Mouse (Mus musculus): ENCODE results near the gene Lgals9. TPM values are rescaled to one million over a fixed set of nuclear protein-coding genes. Genes with fewer than 3 reads are reported as not detected.

Lgals9 gene
- polyA plus RNA-seq (2014; fragmentation: Nextera tagmentation; extraction: Ambion mirVana), result 24.6 and 26.4 TPM in 2 replicates

DNA sequence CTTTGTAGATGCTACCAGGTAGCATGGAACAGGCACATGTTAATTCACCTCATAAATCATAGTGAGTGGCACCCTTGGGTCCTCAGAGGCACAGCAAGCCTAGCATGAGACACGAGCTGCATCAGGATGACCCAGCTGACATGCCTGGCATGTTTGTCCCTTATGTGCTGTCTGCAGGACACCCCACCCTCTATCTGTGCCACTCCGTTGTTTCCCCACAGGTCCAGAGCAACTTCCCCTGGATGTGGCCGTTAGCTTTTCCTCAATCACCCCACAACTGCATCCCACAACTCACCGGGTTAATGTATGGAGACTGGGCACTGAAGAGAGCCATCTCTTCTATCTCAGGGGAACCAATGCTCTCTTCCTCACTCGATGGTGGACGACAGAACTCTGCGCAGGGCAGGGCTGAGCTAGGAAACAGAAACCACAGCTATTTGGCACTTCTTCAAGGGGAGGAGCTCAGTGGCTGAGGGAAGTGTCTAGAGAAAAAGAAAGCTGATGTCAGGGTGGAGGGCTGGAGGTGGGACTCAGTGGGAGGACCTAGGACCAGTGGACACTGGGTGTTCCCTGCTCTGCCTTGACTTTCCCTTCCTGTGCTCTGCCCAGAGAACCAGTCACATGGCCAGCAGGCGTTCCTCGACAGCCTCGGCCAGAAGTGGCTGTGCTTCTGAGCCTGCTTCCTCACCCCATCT lies at the start of gene Lgals9:
TSS of gene Lgals9 (minus strand) at position 464 of the 695 bp plus-strand sequence.
- Histone ChIP-seq H3K4me2 (replicated peaks; ENCODE audit: low read depth, low read length) (peak within 1 kb of the TSS; percentile 21; the same call in 1 of the 2 replicates), H3K4me1 (ENCODE audit: control insufficient read depth, insufficient read depth, low read length) (no peaks in the 10 kb centered on the region), H3K27ac (ENCODE audit: low read depth, low read length) (no peak within 1 kb of the TSS), H3K27me3 (ENCODE audit: control insufficient read depth, insufficient read depth, low read length) (no peaks in the 10 kb centered on the region), H3K9ac (ENCODE audit: low read depth, low read length) (no peak within 1 kb of the TSS), H3K36me3 (ENCODE audit: control insufficient read depth, insufficient read depth, low read length) (no peaks in the 10 kb centered on the region), H3K4me3 (ENCODE audit: low read length) (peak within 1 kb of the TSS; percentile 6; the same call in 1 of the 2 replicates), H3K9me3 (ENCODE audit: control insufficient read depth, low read length) (no peaks in the 10 kb centered on the region)
- WGBS, result 56% methylated on average over 10 of the region's 10 CpGs
- ATAC-seq (ENCODE audit: low FRiP score, low TSS enrichment), result peak; percentile 64

DNA sequence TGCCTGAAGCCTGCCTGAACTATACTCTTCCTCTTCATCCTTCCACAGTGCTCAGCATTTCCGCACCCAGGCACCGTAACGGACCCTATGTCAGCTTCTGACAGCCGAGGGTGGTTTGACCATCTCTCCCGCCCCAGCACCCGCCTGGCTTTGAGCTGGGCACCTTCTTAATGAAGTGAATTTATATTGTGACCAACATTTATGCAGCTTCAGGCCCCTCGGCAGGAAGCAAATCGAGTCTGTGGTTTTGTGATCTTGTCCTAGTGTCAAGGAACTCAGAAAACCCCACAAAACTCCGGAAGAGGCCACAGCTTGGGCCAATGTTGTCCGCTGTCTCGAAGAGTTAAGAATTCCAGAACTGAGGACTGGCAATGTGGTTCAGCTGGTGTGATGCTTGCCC lies 48.9 kb upstream of the Lgals9 start:
- no peaks in the 10 kb centered on the region for H3K4me1 ChIP-seq (ENCODE audit: control insufficient read depth, insufficient read depth, low read length)
- H3K27ac ChIP-seq (ENCODE audit: low read depth, low read length), result no peak overlapping the region
- H3K27me3 ChIP-seq (ENCODE audit: control insufficient read depth, insufficient read depth, low read length), result no peaks in the 10 kb centered on the region
- peaks cover 2% of the 10 kb centered on the region; the same call in 1 of the 2 replicates for H3K36me3 ChIP-seq (ENCODE audit: control insufficient read depth, insufficient read depth, low read length)
- no peak overlapping the region for H3K4me2 ChIP-seq (replicated peaks; ENCODE audit: low read depth, low read length)
- WGBS, result 89% methylated on average over 11 of the region's 11 CpGs
- H3K4me3 ChIP-seq (ENCODE audit: low read length), result no peak overlapping the region
- no peak for ATAC-seq (ENCODE audit: low FRiP score, low TSS enrichment)
- H3K9ac ChIP-seq (ENCODE audit: low read depth, low read length), result no peak overlapping the region
- no peaks in the 10 kb centered on the region for H3K9me3 ChIP-seq (ENCODE audit: control insufficient read depth, low read length)

DNA sequence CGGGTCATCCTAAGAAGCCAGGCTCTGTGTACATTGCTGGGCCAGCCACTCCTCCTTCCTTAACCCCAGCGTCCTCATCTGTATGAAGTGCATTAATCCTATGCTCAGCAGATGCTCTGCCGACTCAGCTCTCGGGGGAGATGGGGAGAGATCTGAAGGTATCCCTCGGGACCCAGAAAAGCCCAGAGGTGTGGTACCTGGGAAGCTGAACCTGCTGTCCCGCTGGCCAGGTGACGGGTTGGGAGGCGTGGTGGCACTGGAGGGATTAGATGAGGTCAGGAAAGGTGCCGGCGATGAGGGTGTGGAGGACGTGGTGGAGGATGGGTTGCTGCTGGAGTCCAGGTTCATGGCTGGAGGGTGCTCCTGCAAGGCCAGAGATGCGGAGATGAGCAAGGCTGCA lies 48.3 kb upstream of the Lgals9 start:
- Histone ChIP-seq H3K27ac (ENCODE audit: low read depth, low read length) (no peak overlapping the region), H3K27me3 (ENCODE audit: control insufficient read depth, insufficient read depth, low read length) (no peaks in the 10 kb centered on the region), H3K4me1 (ENCODE audit: control insufficient read depth, insufficient read depth, low read length) (no peaks in the 10 kb centered on the region), H3K4me3 (ENCODE audit: low read length) (no peak overlapping the region), H3K9ac (ENCODE audit: low read depth, low read length) (no peak overlapping the region), H3K36me3 (ENCODE audit: control insufficient read depth, insufficient read depth, low read length) (peaks cover 6% of the 10 kb centered on the region; the same call in 1 of the 2 replicates), H3K9me3 (ENCODE audit: control insufficient read depth, low read length) (no peaks in the 10 kb centered on the region), H3K4me2 (replicated peaks; ENCODE audit: low read depth, low read length) (no peak overlapping the region)
- WGBS, result 82% methylated on average over 12 of the region's 12 CpGs
- no peak for ATAC-seq (ENCODE audit: low FRiP score, low TSS enrichment)

DNA sequence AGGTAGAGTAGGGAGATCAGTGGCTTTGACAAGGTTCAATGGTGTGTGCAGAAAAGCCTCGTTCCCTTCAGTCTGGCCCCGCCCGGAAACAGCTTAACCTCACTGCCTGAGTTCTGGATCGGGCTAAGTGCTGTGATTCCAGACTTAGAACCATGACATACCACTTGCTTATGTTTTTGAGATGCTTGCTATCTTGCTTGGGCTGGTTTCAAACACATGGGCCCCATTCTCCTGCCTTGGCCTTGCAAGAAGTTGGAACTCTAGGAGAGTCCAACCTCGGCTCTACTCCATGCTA lies 46.7 kb upstream of the Lgals9 start:
- Histone ChIP-seq H3K4me3 (ENCODE audit: low read length) (no peak overlapping the region), H3K4me2 (replicated peaks; ENCODE audit: low read depth, low read length) (no peak overlapping the region)

DNA sequence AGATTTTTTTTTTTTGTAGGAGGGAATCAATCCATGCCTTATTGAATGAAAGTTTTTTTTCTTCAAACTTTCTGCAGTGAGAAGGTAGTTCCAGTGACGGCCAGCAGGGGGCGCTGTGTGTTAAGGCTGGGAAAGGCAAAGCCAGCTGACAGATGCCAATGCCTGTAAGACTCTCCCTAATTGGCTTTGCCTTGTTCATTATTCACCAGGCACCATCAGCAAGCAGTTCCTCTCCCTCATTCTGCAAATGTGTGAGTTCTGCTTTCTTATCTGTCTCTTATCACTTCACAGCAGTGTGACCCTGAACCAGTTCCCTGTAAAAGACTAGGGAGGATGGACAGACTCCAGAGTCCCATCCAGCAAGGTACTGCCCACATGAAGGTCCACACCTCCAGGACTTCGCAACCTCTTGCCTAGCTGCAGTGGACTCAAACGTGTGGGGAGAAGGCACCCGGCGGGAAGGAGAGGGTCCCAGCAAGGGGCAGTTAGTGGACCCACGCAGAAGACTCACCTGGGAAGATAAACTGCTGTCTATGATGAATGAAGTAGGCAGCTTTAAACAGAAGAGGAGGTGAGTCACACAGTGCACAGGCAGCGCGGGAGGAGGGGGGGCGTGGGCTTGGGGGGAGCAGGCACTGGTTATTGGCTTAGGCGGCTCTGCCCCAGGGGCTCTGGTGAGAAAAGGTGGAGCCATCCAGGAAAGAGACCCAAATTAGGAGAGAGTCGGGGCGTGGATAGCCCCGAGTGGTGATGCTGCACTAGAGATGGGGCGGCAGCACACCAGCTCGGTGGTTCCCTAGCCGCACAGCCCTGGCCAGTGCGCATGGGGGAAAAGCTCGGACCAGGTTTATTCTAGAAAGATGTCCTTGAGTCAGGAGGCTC lies 46.1 kb upstream of the Lgals9 start:
- H3K36me3 ChIP-seq (ENCODE audit: control insufficient read depth, insufficient read depth, low read length), result peaks cover 12% of the 10 kb centered on the region; the same call in 1 of the 2 replicates
- 48% methylated on average over 19 of the region's 19 CpGs for WGBS
- no peaks in the 10 kb centered on the region for H3K4me1 ChIP-seq (ENCODE audit: control insufficient read depth, insufficient read depth, low read length)
- H3K9me3 ChIP-seq (ENCODE audit: control insufficient read depth, low read length), result no peaks in the 10 kb centered on the region
- no peak overlapping the region for H3K4me2 ChIP-seq (replicated peaks; ENCODE audit: low read depth, low read length)
- no peak for ATAC-seq (ENCODE audit: low FRiP score, low TSS enrichment)
- H3K9ac ChIP-seq (ENCODE audit: low read depth, low read length), result no peak overlapping the region
- no peaks in the 10 kb centered on the region for H3K27me3 ChIP-seq (ENCODE audit: control insufficient read depth, insufficient read depth, low read length)
- no peak overlapping the region for H3K27ac ChIP-seq (ENCODE audit: low read depth, low read length)
- H3K4me3 ChIP-seq (ENCODE audit: low read length), result no peak overlapping the region

More for the DNA sequence above, 46.7 kb upstream of the Lgals9 start:
- 65% methylated on average over 5 of the region's 5 CpGs for WGBS
- Histone ChIP-seq H3K9ac (ENCODE audit: low read depth, low read length) (no peak overlapping the region), H3K27me3 (ENCODE audit: control insufficient read depth, insufficient read depth, low read length) (no peaks in the 10 kb centered on the region), H3K27ac (ENCODE audit: low read depth, low read length) (no peak overlapping the region), H3K36me3 (ENCODE audit: control insufficient read depth, insufficient read depth, low read length) (peaks cover 12% of the 10 kb centered on the region; the same call in 1 of the 2 replicates), H3K4me1 (ENCODE audit: control insufficient read depth, insufficient read depth, low read length) (no peaks in the 10 kb centered on the region), H3K9me3 (ENCODE audit: control insufficient read depth, low read length) (no peaks in the 10 kb centered on the region)
- no peak for ATAC-seq (ENCODE audit: low FRiP score, low TSS enrichment)

DNA sequence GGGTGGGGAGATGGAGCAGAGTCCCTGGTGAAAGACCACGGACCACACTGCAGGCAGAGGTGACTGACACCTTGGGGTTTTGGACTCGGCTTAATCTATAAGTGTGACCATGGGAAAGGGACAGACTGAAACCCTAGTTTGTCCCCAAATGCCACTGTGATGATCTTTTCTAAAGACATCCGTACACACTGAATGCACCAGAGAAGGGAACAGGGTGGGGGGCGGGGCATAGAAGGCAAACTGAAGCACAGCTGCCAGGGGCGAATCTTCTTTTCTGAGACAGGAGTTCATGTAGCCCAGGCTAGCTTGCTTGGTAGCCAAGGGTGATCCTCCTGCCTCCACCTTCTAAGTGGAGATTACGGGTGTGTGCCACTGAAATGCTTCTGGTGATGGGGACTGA lies 39.0 kb upstream of the Lgals9 start:
- no peak overlapping the region for H3K4me3 ChIP-seq (ENCODE audit: low read length)
- no peak for ATAC-seq (ENCODE audit: low FRiP score, low TSS enrichment)
- peak overlapping the region; percentile 66; the same call in 1 of the 2 replicates for H3K27ac ChIP-seq (ENCODE audit: low read depth, low read length)
- H3K9ac ChIP-seq (ENCODE audit: low read depth, low read length), result no peak overlapping the region
- WGBS, result 73% methylated on average over 6 of the region's 6 CpGs
- H3K27me3 ChIP-seq (ENCODE audit: control insufficient read depth, insufficient read depth, low read length), result no peaks in the 10 kb centered on the region
- peak overlapping the region; percentile 0; the same call in 1 of the 2 replicates for H3K4me2 ChIP-seq (replicated peaks; ENCODE audit: low read depth, low read length)
- peaks cover 15% of the 10 kb centered on the region; the same call in 1 of the 2 replicates for H3K36me3 ChIP-seq (ENCODE audit: control insufficient read depth, insufficient read depth, low read length)
- peaks cover 11% of the 10 kb centered on the region; the same call in 1 of the 2 replicates for H3K4me1 ChIP-seq (ENCODE audit: control insufficient read depth, insufficient read depth, low read length)
- H3K9me3 ChIP-seq (ENCODE audit: control insufficient read depth, low read length), result no peaks in the 10 kb centered on the region

DNA sequence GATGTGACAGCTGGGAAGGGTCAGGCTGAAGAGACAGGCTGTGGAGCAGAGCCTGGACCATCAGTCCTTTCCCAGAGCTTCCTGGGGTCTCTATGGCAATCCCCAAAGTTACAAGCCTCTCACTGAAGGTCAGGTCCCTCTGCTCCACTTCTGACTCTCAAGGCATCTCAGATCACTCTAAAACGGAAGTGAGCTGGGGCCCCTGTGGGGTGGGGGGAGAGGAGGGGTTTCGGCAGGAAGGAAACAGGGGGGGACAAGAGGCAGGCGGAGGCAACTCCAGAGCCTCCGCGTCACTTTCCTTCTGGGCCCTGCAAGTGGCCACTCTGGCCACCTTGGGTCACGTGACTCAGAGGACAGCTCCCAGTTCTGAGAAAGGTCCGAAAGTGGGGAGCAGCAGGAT lies 38.6 kb upstream of the Lgals9 start:
- Histone ChIP-seq H3K27me3 (ENCODE audit: control insufficient read depth, insufficient read depth, low read length) (no peaks in the 10 kb centered on the region), H3K36me3 (ENCODE audit: control insufficient read depth, insufficient read depth, low read length) (peaks cover 14% of the 10 kb centered on the region; the same call in 1 of the 2 replicates), H3K9me3 (ENCODE audit: control insufficient read depth, low read length) (no peaks in the 10 kb centered on the region), H3K4me2 (replicated peaks; ENCODE audit: low read depth, low read length) (peak overlapping the region; percentile 0; the same call in 1 of the 2 replicates), H3K9ac (ENCODE audit: low read depth, low read length) (no peak overlapping the region), H3K4me1 (ENCODE audit: control insufficient read depth, insufficient read depth, low read length) (peaks cover 11% of the 10 kb centered on the region; the same call in 1 of the 2 replicates), H3K4me3 (ENCODE audit: low read length) (no peak overlapping the region), H3K27ac (ENCODE audit: low read depth, low read length) (peak overlapping the region; percentile 66)
- no peak for ATAC-seq (ENCODE audit: low FRiP score, low TSS enrichment)
- 23% methylated on average over 7 of the region's 7 CpGs for WGBS

DNA sequence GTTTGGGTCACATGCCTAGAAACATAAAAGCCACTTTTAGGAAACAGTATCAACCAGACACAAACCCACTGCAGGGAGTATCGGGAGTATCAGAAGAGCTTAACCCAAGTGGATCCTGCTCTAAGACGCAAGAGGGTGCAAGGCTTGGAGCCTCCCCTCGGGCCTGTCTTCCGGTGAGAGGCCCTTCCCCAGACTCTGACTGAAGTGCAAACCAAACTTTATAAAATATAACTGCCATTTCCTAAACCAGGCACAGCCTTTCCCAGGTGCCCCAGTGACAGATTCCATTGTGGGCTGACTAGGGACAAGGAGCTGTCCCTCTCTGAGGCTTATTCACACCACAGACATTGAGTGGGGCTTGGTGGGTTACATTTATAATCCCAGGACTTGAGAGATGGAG lies 38.1 kb upstream of the Lgals9 start:
- 55% methylated on average over 4 of the region's 4 CpGs for WGBS
- Histone ChIP-seq H3K4me2 (replicated peaks; ENCODE audit: low read depth, low read length) (0 out of 2 replicates have a peak overlapping the region, but pooled peaks have one; percentile 0), H3K9me3 (ENCODE audit: control insufficient read depth, low read length) (no peaks in the 10 kb centered on the region), H3K27me3 (ENCODE audit: control insufficient read depth, insufficient read depth, low read length) (no peaks in the 10 kb centered on the region), H3K4me3 (ENCODE audit: low read length) (no peak overlapping the region), H3K36me3 (ENCODE audit: control insufficient read depth, insufficient read depth, low read length) (peaks cover 13% of the 10 kb centered on the region; the same call in 1 of the 2 replicates), H3K27ac (ENCODE audit: low read depth, low read length) (peak overlapping the region; percentile 66), H3K9ac (ENCODE audit: low read depth, low read length) (no peak overlapping the region), H3K4me1 (ENCODE audit: control insufficient read depth, insufficient read depth, low read length) (peaks cover 11% of the 10 kb centered on the region; the same call in 1 of the 2 replicates)
- ATAC-seq (ENCODE audit: low FRiP score, low TSS enrichment), result no peak

All from kidney, embryonic 14.5 days (tissue).